Mouse (Mus musculus) neural tube, embryonic 15.5 days (tissue): ENCODE measurements around the gene Slc12a6. TPM values are rescaled to one million over a fixed set of nuclear protein-coding genes. Genes with fewer than 3 reads are reported as not detected.
A peak's percentile ranks its signal among the peaks of the same experiment; 100 is the strongest.

Experiments
- ATAC-seq: fragments of 200-750 bp; cut with Nextera tagmentation; 2 replicates; pipeline ENCODE4 v1.8.0; 2017; ENCODE audit warnings: mild to moderate bottlenecking, moderate TSS enrichment, moderate library complexity; ENCODE audit not compliant: low FRiP score
- H3K27ac ChIP-seq: fragments of 300-500 bp; sonication (generic); replicated peaks from 2 replicates; pipeline ENCODE4 v1.5.1; 2015; ENCODE audit warnings: mild to moderate bottlenecking, inconsistent platforms
- H3K27me3 ChIP-seq: fragments of 300-500 bp; sonication (generic); replicated peaks from 2 replicates; pipeline ENCODE4 v1.6.1; 2015; ENCODE audit warnings: inconsistent platforms
- H3K36me3 ChIP-seq: fragments of 300-500 bp; sonication (generic); 2 replicates; pipeline ENCODE4 v1.6.1; 2015; ENCODE audit warnings: inconsistent platforms
- H3K4me1 ChIP-seq: fragments of 300-500 bp; sonication (generic); 2 replicates; pipeline ENCODE4 v1.6.1; 2015; ENCODE audit warnings: inconsistent platforms
- H3K4me2 ChIP-seq: fragments of 300-500 bp; sonication (generic); 2 replicates; pipeline ENCODE4 v1.6.1; 2015; ENCODE audit warnings: inconsistent platforms, mild to moderate bottlenecking, moderate library complexity
- H3K4me3 ChIP-seq: fragments of 300-500 bp; sonication (generic); replicated peaks from 2 replicates; pipeline ENCODE4 v1.5.1; 2015; ENCODE audit warnings: mild to moderate bottlenecking, inconsistent platforms
- H3K9ac ChIP-seq: fragments of 300-500 bp; sonication (generic); replicated peaks from 2 replicates; pipeline ENCODE4 v1.6.1; 2015; ENCODE audit warnings: mild to moderate bottlenecking, inconsistent platforms
- H3K9me3 ChIP-seq: fragments of 300-500 bp; sonication (generic); replicated peaks from 2 replicates; pipeline ENCODE4 v1.6.1; 2016; ENCODE audit warnings: inconsistent platforms
- WGBS: fragments of 180-500 bp; shearing (Covaris S2); methylation state at CpG from one replicate; pipeline ENCODE4 v1.1.7; 2015; ENCODE audit warnings: mixed read lengths; 5-methylcytosine and 5-hydroxymethylcytosine counted together
- polyA plus RNA-seq: library from polyadenylated mRNA; unstranded; fragments of >200 nt; fragmentation: Nextera tagmentation; extraction: Ambion mirVana; gene quantifications from 2 replicates; pipeline ENCODE4 v1.2.1, GENCODE M21; 2015

Gene Slc12a6
- polyA plus RNA-seq: 15.1 and 15.2 TPM in 2 replicates

GRCm38 (mm10) chr2:112265448-112266241 lies at the start of gene Slc12a6:
TSS of gene Slc12a6 (plus strand) at chr2:112265825.
- peak; percentile 94 for ATAC-seq
- no peaks in the 10 kb centered on the region for H3K27me3 ChIP-seq
- peak within 1 kb of the TSS; percentile 92 for H3K4me3 ChIP-seq
- H3K36me3 ChIP-seq: no peaks in the 10 kb centered on the region
- peak within 1 kb of the TSS; percentile 94 for H3K27ac ChIP-seq
- H3K9me3 ChIP-seq: no peaks in the 10 kb centered on the region
- 1% methylated on average over 73 of the region's 85 CpGs for WGBS
- H3K4me2 ChIP-seq: peak within 1 kb of the TSS; percentile 87
- H3K4me1 ChIP-seq: peaks cover 54% of the 10 kb centered on the region
- H3K9ac ChIP-seq: peak within 1 kb of the TSS; percentile 81

DNA sequence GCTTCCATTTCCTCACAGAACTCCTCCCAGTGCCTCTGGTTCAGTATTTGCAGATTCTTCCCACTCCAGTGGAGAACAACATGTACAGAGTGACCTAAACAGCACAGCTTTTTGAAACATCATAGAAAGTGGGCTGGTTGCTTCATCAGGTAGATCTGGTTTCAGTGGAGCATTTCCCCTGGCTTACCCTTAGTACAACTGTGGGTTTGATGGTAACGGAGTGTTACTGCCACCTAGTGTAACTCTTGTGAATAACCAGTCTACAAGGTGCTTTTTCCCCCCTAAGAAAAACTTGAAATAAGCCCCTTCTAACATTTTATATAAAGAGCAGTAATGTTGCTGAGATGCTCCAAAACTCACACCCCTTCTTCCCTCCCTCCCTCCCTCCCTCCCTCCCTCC lies 49.6 kb upstream of the Slc12a6 start:
- no peaks in the 10 kb centered on the region for H3K36me3 ChIP-seq
- H3K9ac ChIP-seq: no peak overlapping the region
- peak; percentile 65; the same call in 1 of the 2 replicates for ATAC-seq
- WGBS: 11% methylated on average over 1 of the region's 1 CpGs
- no peak overlapping the region for H3K27ac ChIP-seq
- no peaks in the 10 kb centered on the region for H3K4me1 ChIP-seq
- H3K27me3 ChIP-seq: no peaks in the 10 kb centered on the region
- no peak overlapping the region for H3K4me2 ChIP-seq
- no peaks in the 10 kb centered on the region for H3K9me3 ChIP-seq
- H3K4me3 ChIP-seq: no peak overlapping the region

DNA sequence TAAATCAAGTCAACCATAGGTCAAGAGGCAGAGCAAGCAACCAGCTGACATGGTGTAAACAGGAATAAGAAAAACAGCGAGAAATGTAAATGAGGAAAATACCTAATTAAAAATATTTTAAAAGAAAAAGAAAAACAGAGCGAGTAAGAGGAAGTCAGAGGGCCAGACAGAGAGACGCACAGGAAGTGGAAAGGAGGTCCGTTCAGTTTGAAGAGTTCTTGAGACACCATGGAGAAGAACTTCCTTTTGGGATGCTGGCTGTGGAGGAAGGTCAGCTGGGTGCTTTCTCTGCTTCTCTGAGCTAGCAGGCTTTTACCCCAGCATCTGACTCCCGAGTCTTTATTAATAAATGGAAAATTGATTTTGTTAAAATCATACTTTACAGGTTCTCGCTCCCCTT lies 48.0 kb upstream of the Slc12a6 start:
- 81% methylated on average over 6 of the region's 6 CpGs for WGBS
- no peaks in the 10 kb centered on the region for H3K27me3 ChIP-seq

GRCm38 (mm10) chr2:112220880-112221279 lies 44.7 kb upstream of the Slc12a6 start:
- Histone ChIP-seq H3K27me3 (no peaks in the 10 kb centered on the region), H3K36me3 (no peaks in the 10 kb centered on the region), H3K27ac (no peak overlapping the region), H3K9me3 (no peaks in the 10 kb centered on the region), H3K9ac (no peak overlapping the region), H3K4me3 (no peak overlapping the region), H3K4me1 (no peaks in the 10 kb centered on the region), H3K4me2 (no peak overlapping the region)
- ATAC-seq: no peak
- WGBS: 92% methylated on average over 5 of the region's 5 CpGs

More for the DNA sequence above, 48.0 kb upstream of the Slc12a6 start:
- Histone ChIP-seq H3K36me3 (no peaks in the 10 kb centered on the region), H3K4me2 (no peak overlapping the region), H3K9me3 (no peaks in the 10 kb centered on the region), H3K4me3 (no peak overlapping the region), H3K9ac (no peak overlapping the region), H3K27ac (no peak overlapping the region), H3K4me1 (no peaks in the 10 kb centered on the region)
- no peak for ATAC-seq

GRCm38 (mm10) chr2:112222607-112223006 lies 43.0 kb upstream of the Slc12a6 start:
- no peaks in the 10 kb centered on the region for H3K36me3 ChIP-seq
- H3K9ac ChIP-seq: no peak overlapping the region
- 88% methylated on average over 5 of the region's 5 CpGs for WGBS
- H3K4me1 ChIP-seq: no peaks in the 10 kb centered on the region
- no peak for ATAC-seq
- H3K4me3 ChIP-seq: no peak overlapping the region
- H3K27ac ChIP-seq: no peak overlapping the region
- no peak overlapping the region for H3K4me2 ChIP-seq
- H3K27me3 ChIP-seq: no peaks in the 10 kb centered on the region
- H3K9me3 ChIP-seq: no peaks in the 10 kb centered on the region

GRCm38 (mm10) chr2:112224356-112224755 lies 41.3 kb upstream of the Slc12a6 start:
- Histone ChIP-seq H3K4me2 (no peak overlapping the region), H3K9me3 (no peaks in the 10 kb centered on the region), H3K4me1 (no peaks in the 10 kb centered on the region), H3K9ac (no peak overlapping the region), H3K27ac (no peak overlapping the region), H3K27me3 (no peaks in the 10 kb centered on the region), H3K36me3 (no peaks in the 10 kb centered on the region), H3K4me3 (no peak overlapping the region)
- no peak for ATAC-seq
- 66% methylated on average over 4 of the region's 4 CpGs for WGBS

GRCm38 (mm10) chr2:112232623-112233022 lies 33.0 kb upstream of the Slc12a6 start:
- Histone ChIP-seq H3K4me2 (no peak overlapping the region), H3K9ac (no peak overlapping the region), H3K9me3 (no peaks in the 10 kb centered on the region), H3K27me3 (no peaks in the 10 kb centered on the region), H3K27ac (no peak overlapping the region), H3K4me1 (no peaks in the 10 kb centered on the region), H3K4me3 (no peak overlapping the region), H3K36me3 (no peaks in the 10 kb centered on the region)
- ATAC-seq: no peak
- 70% methylated on average over 1 of the region's 1 CpGs for WGBS

DNA sequence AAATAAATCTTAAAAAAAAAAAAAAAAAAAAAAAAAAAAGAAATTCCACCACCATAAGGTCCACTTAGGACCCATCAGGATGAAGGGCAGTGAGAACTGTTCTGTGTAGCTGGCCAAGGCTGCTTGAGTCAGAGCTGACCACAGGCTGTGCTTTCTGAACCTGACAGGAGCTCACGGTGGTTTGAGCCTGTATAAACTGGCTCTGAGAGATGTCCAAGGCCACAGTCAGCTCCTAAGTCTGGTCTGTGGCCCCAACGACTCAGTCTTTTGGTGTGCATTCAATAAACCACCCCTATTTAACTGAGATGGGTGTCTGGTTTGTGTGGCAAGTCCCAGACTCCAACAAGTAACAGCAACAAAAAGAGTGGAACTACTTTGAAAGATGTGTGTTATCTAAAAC lies 29.0 kb upstream of the Slc12a6 start:
- H3K27ac ChIP-seq: no peak overlapping the region
- no peaks in the 10 kb centered on the region for H3K9me3 ChIP-seq
- H3K4me1 ChIP-seq: peaks cover 16% of the 10 kb centered on the region
- 77% methylated on average over 2 of the region's 2 CpGs for WGBS
- H3K27me3 ChIP-seq: no peaks in the 10 kb centered on the region
- H3K4me3 ChIP-seq: no peak overlapping the region
- no peak overlapping the region for H3K4me2 ChIP-seq
- H3K36me3 ChIP-seq: no peaks in the 10 kb centered on the region
- ATAC-seq: no peak
- H3K9ac ChIP-seq: no peak overlapping the region

DNA sequence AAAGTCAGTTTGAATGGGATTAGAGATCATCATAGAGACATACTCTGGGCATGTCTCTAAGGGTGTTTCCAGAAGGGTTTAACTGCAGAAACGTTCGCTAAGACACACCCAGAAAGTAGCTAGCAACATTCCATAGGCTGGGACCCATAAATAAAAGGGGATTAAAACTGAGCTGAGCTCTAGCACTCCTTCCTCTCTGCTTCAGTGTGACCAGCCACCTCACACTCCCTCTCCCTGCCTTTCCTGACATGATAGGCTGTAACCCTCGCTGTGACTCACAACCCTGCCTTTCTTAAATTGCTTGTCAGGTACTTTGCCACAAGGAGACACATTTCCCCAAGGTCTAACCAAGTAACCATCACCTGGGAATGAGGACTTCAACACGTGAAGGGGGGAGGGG lies 27.6 kb upstream of the Slc12a6 start:
- Histone ChIP-seq H3K4me2 (no peak overlapping the region), H3K9ac (no peak overlapping the region), H3K27me3 (no peaks in the 10 kb centered on the region), H3K9me3 (no peaks in the 10 kb centered on the region), H3K36me3 (peaks cover 12% of the 10 kb centered on the region; the same call in 1 of the 2 replicates), H3K27ac (no peak overlapping the region), H3K4me3 (no peak overlapping the region), H3K4me1 (peaks cover 16% of the 10 kb centered on the region)
- 21% methylated on average over 4 of the region's 4 CpGs for WGBS
- no peak for ATAC-seq

GRCm38 (mm10) chr2:112239212-112239934 lies 26.3 kb upstream of the Slc12a6 start, which contains the start of gene Lpcat4:
TSS of gene Lpcat4 (plus strand) at chr2:112239468.
- under 1% methylated on average over 71 of the region's 94 CpGs for WGBS

DNA sequence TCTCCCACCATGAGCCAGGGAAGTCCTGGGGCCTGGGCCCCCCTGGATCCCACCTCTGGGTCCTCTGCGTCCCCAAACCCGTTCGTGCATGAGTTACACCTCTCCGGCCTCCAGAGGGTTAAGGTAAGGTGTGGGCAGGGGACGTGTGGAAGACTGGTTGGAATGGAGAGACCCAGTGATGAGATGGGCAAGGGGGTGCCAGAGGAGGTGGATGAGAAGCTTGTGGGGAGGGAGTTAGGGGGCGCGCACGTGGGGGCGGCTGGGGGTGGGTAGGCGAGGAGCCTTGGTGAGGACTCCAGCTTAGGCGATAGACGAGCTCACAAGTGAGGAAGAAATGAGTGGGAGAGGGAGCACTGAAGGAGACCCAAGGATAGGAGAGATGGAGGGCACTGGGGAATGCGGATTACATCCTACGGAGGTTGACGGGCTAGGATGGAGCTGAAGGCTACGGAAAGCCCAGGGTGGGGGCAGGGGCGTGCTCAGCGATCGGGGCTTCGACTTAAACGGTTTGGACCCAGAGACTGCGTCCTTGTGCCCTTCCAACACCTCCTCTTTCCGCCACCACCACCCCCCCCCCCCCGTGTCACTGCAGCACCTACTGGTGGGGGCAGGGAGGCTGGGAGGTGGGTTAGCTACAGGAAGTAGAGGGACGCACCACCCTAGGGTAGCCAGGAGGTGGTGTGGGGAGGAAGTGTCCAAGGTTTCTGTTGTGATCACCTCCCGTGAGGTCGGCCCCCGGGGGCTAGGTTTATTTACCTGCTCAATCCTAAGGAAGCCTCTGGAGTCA lies 25.5 kb upstream of the Slc12a6 start:
- peaks cover 16% of the 10 kb centered on the region for H3K4me1 ChIP-seq
- no peaks in the 10 kb centered on the region for H3K27me3 ChIP-seq
- peak overlapping the region; percentile 92 for H3K4me3 ChIP-seq
- under 1% methylated on average over 26 of the region's 28 CpGs for WGBS
- H3K9me3 ChIP-seq: no peaks in the 10 kb centered on the region
- peak overlapping the region; percentile 99 for H3K27ac ChIP-seq
- peak overlapping the region; percentile 88 for H3K4me2 ChIP-seq
- peaks cover 28% of the 10 kb centered on the region for H3K36me3 ChIP-seq
- ATAC-seq: peak; percentile 76
- peak overlapping the region; percentile 96 for H3K9ac ChIP-seq

More at GRCm38 (mm10) chr2:112239212-112239934, 26.3 kb upstream of the Slc12a6 start, which contains the start of gene Lpcat4:
- peak within 1 kb of the TSS; percentile 96 for H3K9ac ChIP-seq
- H3K4me2 ChIP-seq: peak within 1 kb of the TSS; percentile 88
- peaks cover 22% of the 10 kb centered on the region for H3K36me3 ChIP-seq
- H3K9me3 ChIP-seq: no peaks in the 10 kb centered on the region
- H3K27me3 ChIP-seq: no peaks in the 10 kb centered on the region
- H3K4me1 ChIP-seq: peaks cover 16% of the 10 kb centered on the region
- H3K4me3 ChIP-seq: peak within 1 kb of the TSS; percentile 92
- peak within 1 kb of the TSS; percentile 99 for H3K27ac ChIP-seq
- peak; percentile 92 for ATAC-seq
